Mouse (Mus musculus): ENCODE results near the gene Ccr9. TPM values are rescaled to one million over a fixed set of nuclear protein-coding genes. Genes with fewer than 3 reads are reported as not detected.
A peak's percentile ranks its signal among the peaks of the same experiment; 100 is the strongest.

The Ccr9 gene
- polyA plus RNA-seq, 1 experiment, result 0.91 TPM

DNA sequence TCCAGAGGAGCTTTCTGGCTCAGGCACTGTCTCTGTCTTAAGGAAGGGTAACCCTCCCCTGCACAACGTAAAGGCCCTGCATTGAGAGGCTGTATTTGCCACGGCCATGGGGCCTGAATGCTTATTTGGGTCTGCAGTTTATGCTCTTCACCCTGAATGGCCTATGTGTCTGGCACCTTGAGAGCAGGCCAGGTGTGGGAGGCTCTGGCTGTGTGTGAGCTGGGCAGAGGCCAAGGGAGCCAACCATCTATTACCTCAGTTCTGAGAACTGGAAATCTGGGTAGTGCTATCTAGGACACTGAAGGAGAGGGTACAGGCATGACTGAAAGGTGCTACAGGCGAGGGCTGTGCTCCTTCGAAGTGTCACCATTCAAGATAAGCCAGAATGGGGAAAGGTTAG lies 136.6 kb downstream of the Ccr9 start:
- H3K4me3 ChIP-seq (ENCODE audit: insufficient read depth, low read depth, low read length), result no peak overlapping the region
- H3K36me3 ChIP-seq (ENCODE audit: control insufficient read depth, insufficient read depth, low read length), result peaks cover 8% of the 10 kb centered on the region
- DNase-seq, result no peak
- H3K27me3 ChIP-seq (replicated peaks; ENCODE audit: control insufficient read depth, insufficient read depth, low read length), result no peaks in the 10 kb centered on the region
- H3K4me1 ChIP-seq (ENCODE audit: control insufficient read depth, insufficient read depth, low read length), result no peaks in the 10 kb centered on the region
- no peak overlapping the region for H3K27ac ChIP-seq (ENCODE audit: insufficient read depth, low read depth, low read length)
- 94% methylated on average over 4 of the region's 4 CpGs for WGBS
- TF ChIP-seq CTCF (conservative IDR thresholded peaks at IDR 0.05; ENCODE audit: insufficient read depth, insufficient read length, low read depth, low read length), result no peak
- TF ChIP-seq POLR2A (IDR thresholded peaks at IDR 0.05; ENCODE audit: low read depth, low read length), result no peak

DNA sequence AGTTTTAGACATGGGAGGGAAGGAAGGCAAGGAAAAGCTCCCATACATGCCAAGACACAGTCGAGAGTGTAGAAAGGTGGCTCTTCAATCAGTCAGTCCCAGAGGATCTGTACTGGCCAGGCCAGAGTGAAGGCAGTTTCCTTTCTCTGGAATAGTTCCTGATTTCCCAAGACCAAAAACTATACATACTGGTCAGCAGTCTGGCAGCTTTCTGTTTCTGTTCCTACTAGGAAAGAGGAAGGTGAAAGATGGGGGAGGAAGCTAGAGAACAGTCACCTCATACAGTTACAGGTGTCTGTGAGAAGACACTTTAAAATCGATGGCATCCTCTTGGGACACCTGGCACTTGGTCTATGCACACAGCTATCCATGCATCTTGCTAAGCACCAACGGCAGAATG lies 137.2 kb downstream of the Ccr9 start:
- peak; percentile 6 for DNase-seq
- peaks cover 6% of the 10 kb centered on the region for H3K36me3 ChIP-seq (ENCODE audit: control insufficient read depth, insufficient read depth, low read length)
- no peak overlapping the region for H3K27ac ChIP-seq (ENCODE audit: insufficient read depth, low read depth, low read length)
- no peaks in the 10 kb centered on the region for H3K4me1 ChIP-seq (ENCODE audit: control insufficient read depth, insufficient read depth, low read length)
- WGBS, result 84% methylated on average over 3 of the region's 3 CpGs
- TF ChIP-seq CTCF (conservative IDR thresholded peaks at IDR 0.05; ENCODE audit: insufficient read depth, insufficient read length, low read depth, low read length) (no peak), POLR2A (IDR thresholded peaks at IDR 0.05; ENCODE audit: low read depth, low read length) (no peak)
- no peak overlapping the region for H3K4me3 ChIP-seq (ENCODE audit: insufficient read depth, low read depth, low read length)
- no peaks in the 10 kb centered on the region for H3K27me3 ChIP-seq (replicated peaks; ENCODE audit: control insufficient read depth, insufficient read depth, low read length)

DNA sequence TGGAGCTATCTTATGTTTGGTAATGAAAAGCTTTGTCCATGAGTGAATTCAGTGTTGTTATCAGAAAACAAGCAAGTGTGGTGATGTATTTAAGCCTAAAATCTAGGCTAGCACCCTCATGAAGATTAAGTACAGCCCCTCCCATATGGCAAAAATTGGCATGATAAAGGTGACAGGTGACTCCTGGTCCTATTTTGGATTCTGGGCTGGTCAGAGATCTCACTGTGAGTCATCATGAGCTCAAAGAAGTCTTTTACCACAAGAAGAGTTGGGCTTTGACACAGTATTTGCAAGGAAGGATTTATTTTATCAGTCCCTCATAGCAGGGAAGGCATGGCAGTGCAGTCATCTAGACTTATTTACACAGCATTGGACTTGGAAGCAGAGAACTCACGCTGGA lies 137.8 kb downstream of the Ccr9 start:
- TF ChIP-seq POLR2A (IDR thresholded peaks at IDR 0.05; ENCODE audit: low read depth, low read length) (no peak), CTCF (conservative IDR thresholded peaks at IDR 0.05; ENCODE audit: insufficient read depth, insufficient read length, low read depth, low read length) (no peak)
- Histone ChIP-seq H3K36me3 (ENCODE audit: control insufficient read depth, insufficient read depth, low read length) (peaks cover 6% of the 10 kb centered on the region), H3K27me3 (replicated peaks; ENCODE audit: control insufficient read depth, insufficient read depth, low read length) (no peaks in the 10 kb centered on the region), H3K4me3 (ENCODE audit: insufficient read depth, low read depth, low read length) (no peak overlapping the region), H3K4me1 (ENCODE audit: control insufficient read depth, insufficient read depth, low read length) (no peaks in the 10 kb centered on the region), H3K27ac (ENCODE audit: insufficient read depth, low read depth, low read length) (no peak overlapping the region)
- 92% methylated on average over 1 of the region's 1 CpGs for WGBS
- no peak for DNase-seq

DNA sequence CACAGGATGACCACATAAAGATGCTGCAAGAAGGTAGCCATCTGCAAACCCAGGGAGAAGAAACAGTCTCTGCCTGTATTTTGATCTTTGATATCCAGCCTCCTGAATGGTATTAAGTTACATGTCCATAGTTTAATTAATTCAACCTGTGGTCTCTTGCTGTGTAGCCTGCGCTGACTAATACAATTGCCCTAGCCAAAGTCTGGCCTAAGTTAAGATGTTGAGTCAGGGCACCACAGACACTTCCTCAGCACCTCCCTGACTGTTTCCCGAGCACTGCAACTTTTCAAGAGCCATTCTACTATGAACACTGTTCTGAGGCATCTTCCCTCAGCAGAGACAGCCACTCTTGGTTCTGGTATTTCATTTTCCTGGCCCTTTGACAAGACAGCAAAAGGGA lies 140.4 kb downstream of the Ccr9 start:
- Histone ChIP-seq H3K27ac (ENCODE audit: insufficient read depth, low read depth, low read length) (no peak overlapping the region), H3K4me1 (ENCODE audit: control insufficient read depth, insufficient read depth, low read length) (no peaks in the 10 kb centered on the region), H3K27me3 (replicated peaks; ENCODE audit: control insufficient read depth, insufficient read depth, low read length) (no peaks in the 10 kb centered on the region), H3K36me3 (ENCODE audit: control insufficient read depth, insufficient read depth, low read length) (peaks cover 5% of the 10 kb centered on the region), H3K4me3 (ENCODE audit: insufficient read depth, low read depth, low read length) (no peak overlapping the region)
- DNase-seq, result no peak
- WGBS, result 78% methylated on average over 2 of the region's 2 CpGs
- TF ChIP-seq CTCF (conservative IDR thresholded peaks at IDR 0.05; ENCODE audit: insufficient read depth, insufficient read length, low read depth, low read length) (no peak), POLR2A (IDR thresholded peaks at IDR 0.05; ENCODE audit: low read depth, low read length) (no peak)

DNA sequence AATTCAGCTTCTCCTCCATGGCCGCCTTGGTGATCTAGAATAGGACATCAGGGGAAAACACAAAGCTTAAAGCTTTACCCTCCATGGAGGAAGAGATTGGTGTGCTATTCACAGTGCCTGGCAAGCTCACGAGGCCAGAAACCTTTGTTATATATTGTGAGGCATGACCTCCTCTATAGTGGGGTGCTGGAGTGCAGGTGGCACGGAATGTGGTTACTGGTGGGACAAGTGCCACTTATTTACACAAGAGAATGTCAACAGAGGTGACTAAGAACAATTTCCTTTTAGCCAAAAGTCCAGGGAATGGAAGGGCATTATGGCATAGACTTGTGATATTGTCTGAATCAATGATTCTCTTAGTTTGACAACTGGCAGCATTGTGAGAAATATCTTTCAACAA lies 148.4 kb downstream of the Ccr9 start:
- DNase-seq, result no peak
- Histone ChIP-seq H3K27ac (ENCODE audit: insufficient read depth, low read depth, low read length) (no peak overlapping the region), H3K36me3 (ENCODE audit: control insufficient read depth, insufficient read depth, low read length) (peaks cover 3% of the 10 kb centered on the region), H3K27me3 (replicated peaks; ENCODE audit: control insufficient read depth, insufficient read depth, low read length) (no peaks in the 10 kb centered on the region), H3K4me3 (ENCODE audit: insufficient read depth, low read depth, low read length) (no peak overlapping the region), H3K4me1 (ENCODE audit: control insufficient read depth, insufficient read depth, low read length) (no peaks in the 10 kb centered on the region)
- no peak for TF ChIP-seq CTCF (conservative IDR thresholded peaks at IDR 0.05; ENCODE audit: insufficient read depth, insufficient read length, low read depth, low read length)
- TF ChIP-seq POLR2A (IDR thresholded peaks at IDR 0.05; ENCODE audit: low read depth, low read length), result no peak
- 92% methylated on average over 3 of the region's 3 CpGs for WGBS

DNA sequence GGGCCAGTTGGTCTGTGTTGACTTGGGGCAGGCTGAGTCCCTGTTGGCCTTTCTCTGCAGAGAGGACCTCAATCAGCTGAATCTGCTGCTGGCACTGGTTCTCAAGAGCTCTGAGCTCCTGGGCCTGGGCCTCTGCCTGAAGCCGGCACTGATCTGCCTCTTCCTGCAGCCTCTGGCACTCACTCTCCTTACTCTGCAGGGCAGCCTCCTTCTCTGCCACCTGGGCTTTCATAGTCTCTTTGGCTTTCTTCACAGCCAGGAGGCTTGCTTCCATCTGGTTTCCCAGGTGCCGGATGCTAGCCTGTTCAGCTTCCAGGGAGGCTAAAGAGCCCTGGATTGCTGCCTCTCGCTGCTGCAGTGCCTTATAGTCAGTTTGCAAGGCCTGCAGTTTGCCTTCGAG lies 150.7 kb downstream of the Ccr9 start:
- Histone ChIP-seq H3K4me3 (ENCODE audit: insufficient read depth, low read depth, low read length) (no peak overlapping the region), H3K36me3 (ENCODE audit: control insufficient read depth, insufficient read depth, low read length) (peaks cover 2% of the 10 kb centered on the region), H3K27me3 (replicated peaks; ENCODE audit: control insufficient read depth, insufficient read depth, low read length) (no peaks in the 10 kb centered on the region), H3K4me1 (ENCODE audit: control insufficient read depth, insufficient read depth, low read length) (no peaks in the 10 kb centered on the region), H3K27ac (ENCODE audit: insufficient read depth, low read depth, low read length) (no peak overlapping the region)
- TF ChIP-seq POLR2A (IDR thresholded peaks at IDR 0.05; ENCODE audit: low read depth, low read length) (no peak), CTCF (conservative IDR thresholded peaks at IDR 0.05; ENCODE audit: insufficient read depth, insufficient read length, low read depth, low read length) (no peak)
- WGBS, result 92% methylated on average over 4 of the region's 4 CpGs
- DNase-seq, result no peak

Other genes with a start within 250 kb of the Ccr9 start
- gene Limd1, start 199.7 kb upstream of the Ccr9 start, polyA plus RNA-seq (2012; rRNA removed), result 56.9 and 58.7 TPM in 2 replicates
- 13.8 and 20.0 TPM in 2 replicates for gene Sacm1l, start 148.7 kb upstream of the Ccr9 start, polyA plus RNA-seq (2012; rRNA removed)
- 341 and 382 TPM in 2 replicates for gene Slc6a20b, start 45.9 kb upstream of the Ccr9 start, polyA plus RNA-seq (2012; rRNA removed)
- gene Slc6a20a, start 446 bp downstream of the Ccr9 start, polyA plus RNA-seq (2012; rRNA removed), result 26.8 and 40.4 TPM in 2 replicates
- gene Lztfl1, start 39.3 kb downstream of the Ccr9 start, polyA plus RNA-seq (2012; rRNA removed), result 4.5 and 5.3 TPM in 2 replicates
- gene Cxcr6, start 128.0 kb downstream of the Ccr9 start, polyA plus RNA-seq (2012; rRNA removed), result 0.56 and 1.4 TPM in 2 replicates
- 7.1 and 9.9 TPM in 2 replicates for gene Fyco1, start 173.5 kb downstream of the Ccr9 start, polyA plus RNA-seq (2012; rRNA removed)
- 0.45 and 0.72 TPM in 2 replicates for gene Xcr1, start 183.6 kb downstream of the Ccr9 start, polyA plus RNA-seq (2012; rRNA removed)

All from kidney, adult 2 months (tissue).